Mouse (Mus musculus) spleen, adult 2 months (tissue): ENCODE results near the gene Ambra1. TPM values are rescaled to one million over a fixed set of nuclear protein-coding genes. Genes with fewer than 3 reads are reported as not detected.

ENCODE experiments used
- DNase-seq, 2 experiments: peaks; one replicate each; pipeline versions ENCODE4 v3.0.0 to v3.0.0-alpha.2; 2012 to 2021; ENCODE audit warnings: low spot score in 2 of 2, low read depth in 1 of 2
- H3K27ac ChIP-seq: fragments of 200-500 bp; 2 replicates; pipeline ENCODE4 v1.5.1; 2012; ENCODE audit warnings: low read length, inconsistent platforms; ENCODE audit not compliant: insufficient read depth
- H3K27me3 ChIP-seq: fragments of 200-500 bp; 2 replicates; pipeline ENCODE4 v1.6.1; 2012; ENCODE audit warnings: mild to moderate bottlenecking, moderate library complexity, low read length, inconsistent platforms; ENCODE audit not compliant: control insufficient read depth, insufficient read depth
- H3K36me3 ChIP-seq: fragments of 200-500 bp; 2 replicates; pipeline ENCODE4 v1.6.1; 2012; ENCODE audit warnings: mild to moderate bottlenecking, low read length, inconsistent platforms; ENCODE audit not compliant: control insufficient read depth, insufficient read depth
- H3K4me1 ChIP-seq: fragments of 200-500 bp; 2 replicates; pipeline ENCODE4 v1.6.1; 2011; ENCODE audit warnings: inconsistent platforms; ENCODE audit not compliant: control insufficient read depth, insufficient read depth, insufficient read length
- H3K4me3 ChIP-seq: fragments of 200-500 bp; 2 replicates; pipeline ENCODE4 v1.5.1; 2011; ENCODE audit warnings: mild to moderate bottlenecking, inconsistent platforms; ENCODE audit not compliant: insufficient read depth, insufficient read length; ENCODE audit errors: extremely low read depth
- CTCF ChIP-seq: fragments of 200-500 bp; IDR thresholded peaks from 2 replicates; pipeline ENCODE4 v1.5.1; 2011; ENCODE audit warnings: mild to moderate bottlenecking, inconsistent platforms; ENCODE audit not compliant: insufficient read depth, insufficient read length, insufficient replicate concordance; ENCODE audit errors: extremely low read depth
- POLR2A ChIP-seq: fragments of 200-500 bp; IDR thresholded peaks from 2 replicates; pipeline ENCODE4 v1.6.1; 2011; ENCODE audit warnings: low read depth, low read length, inconsistent platforms
- WGBS: fragments of 180-500 bp; shearing (Covaris S2); methylation state at CpG from one replicate; pipeline ENCODE4 v1.1.7; 2018; 5-methylcytosine and 5-hydroxymethylcytosine counted together
- polyA plus RNA-seq: library from polyadenylated mRNA; depleted of rRNA; stranded (reverse); fragments of >200 nt; gene quantifications from 2 replicates; pipeline ENCODE4 v1.2.3, GENCODE M21; 2012

The Ambra1 gene
- polyA plus RNA-seq, 1 experiment: 20.0 TPM

GRCm38 (mm10) chr2:91699225-91699624, 30.7 kb upstream of the Ambra1 start:
- no peaks in the 10 kb centered on the region; the same call in 1 of the 2 replicates for H3K36me3 ChIP-seq
- no peaks in the 10 kb centered on the region for H3K27me3 ChIP-seq
- DNase-seq: no peak
- H3K27ac ChIP-seq: no peak overlapping the region
- H3K4me1 ChIP-seq: no peaks in the 10 kb centered on the region
- TF ChIP-seq CTCF: no peak
- TF ChIP-seq POLR2A: no peak
- no peak overlapping the region for H3K4me3 ChIP-seq
- WGBS: 57% methylated on average over 1 of the region's 1 CpGs

GRCm38 (mm10) chr2:91701366-91701765, 28.6 kb upstream of the Ambra1 start:
- WGBS: 97% methylated on average over 2 of the region's 2 CpGs
- TF ChIP-seq CTCF: no peak
- TF ChIP-seq POLR2A: no peak
- no peaks in the 10 kb centered on the region for H3K4me1 ChIP-seq

GRCm38 (mm10) chr2:91705736-91706135, 24.2 kb upstream of the Ambra1 start:
- H3K4me1 ChIP-seq: no peaks in the 10 kb centered on the region; the same call in 1 of the 2 replicates
- TF ChIP-seq CTCF: no peak
- TF ChIP-seq POLR2A: no peak
- H3K4me3 ChIP-seq: no peak overlapping the region
- H3K27me3 ChIP-seq: no peaks in the 10 kb centered on the region
- WGBS: 80% methylated on average over 6 of the region's 6 CpGs
- no peak for DNase-seq
- no peak overlapping the region for H3K27ac ChIP-seq
- H3K36me3 ChIP-seq: peaks cover 1% of the 10 kb centered on the region; the same call in 1 of the 2 replicates

More at GRCm38 (mm10) chr2:91701366-91701765, 28.6 kb upstream of the Ambra1 start:
- H3K27ac ChIP-seq: no peak overlapping the region
- no peak overlapping the region for H3K4me3 ChIP-seq
- no peak for DNase-seq
- H3K36me3 ChIP-seq: no peaks in the 10 kb centered on the region; the same call in 1 of the 2 replicates
- H3K27me3 ChIP-seq: no peaks in the 10 kb centered on the region

GRCm38 (mm10) chr2:91706456-91706855, 23.5 kb upstream of the Ambra1 start:
- H3K36me3 ChIP-seq: peaks cover 1% of the 10 kb centered on the region; the same call in 1 of the 2 replicates
- no peak overlapping the region for H3K27ac ChIP-seq

GRCm38 (mm10) chr2:91708361-91708760, 21.6 kb upstream of the Ambra1 start:
- no peak overlapping the region for H3K4me3 ChIP-seq

More at GRCm38 (mm10) chr2:91706456-91706855, 23.5 kb upstream of the Ambra1 start:
- no peaks in the 10 kb centered on the region for H3K27me3 ChIP-seq
- no peaks in the 10 kb centered on the region; the same call in 1 of the 2 replicates for H3K4me1 ChIP-seq
- no peak overlapping the region for H3K4me3 ChIP-seq
- no peak for DNase-seq
- no peak for TF ChIP-seq CTCF
- no peak for TF ChIP-seq POLR2A

GRCm38 (mm10) chr2:91710272-91711234, 19.4 kb upstream of the Ambra1 start, which contains the start of the genes Atg13 and Harbi1:
Atg13 (minus strand) TSS chr2:91710576.
Harbi1 (plus strand) TSS chr2:91710852.
- peak; percentile 62 for TF ChIP-seq POLR2A
- TF ChIP-seq CTCF: no peak
- H3K4me3 ChIP-seq: peak within 1 kb of the TSS; percentile 92
- WGBS: under 1% methylated on average over 66 of the region's 66 CpGs

More at GRCm38 (mm10) chr2:91708361-91708760, 21.6 kb upstream of the Ambra1 start:
- TF ChIP-seq POLR2A (no peak), CTCF (no peak)
- Histone ChIP-seq H3K4me1 (no peaks in the 10 kb centered on the region; the same call in 1 of the 2 replicates), H3K27ac (no peak overlapping the region), H3K27me3 (no peaks in the 10 kb centered on the region), H3K36me3 (peaks cover 1% of the 10 kb centered on the region; the same call in 1 of the 2 replicates)
- no peak for DNase-seq
- WGBS: 94% methylated on average over 6 of the region's 6 CpGs

More at GRCm38 (mm10) chr2:91710272-91711234, 19.4 kb upstream of the Ambra1 start, which contains the start of the genes Atg13 and Harbi1:
- Histone ChIP-seq H3K36me3 (0 out of 2 replicates have a peak, but pooled peaks cover 1% of the 10 kb centered on the region), H3K27ac (peak within 1 kb of the TSS; percentile 74), H3K27me3 (no peaks in the 10 kb centered on the region), H3K4me1 (no peaks in the 10 kb centered on the region; the same call in 1 of the 2 replicates)
- peak; percentile 89 for DNase-seq
